Mouse (Mus musculus): ENCODE results near the gene Cntd1. TPM values are rescaled to one million over a fixed set of nuclear protein-coding genes. Genes with fewer than 3 reads are reported as not detected.
"Not testable (repeated sequence)": the region's sequence is repeated elsewhere in the genome, so short reads cannot be mapped to it uniquely, and the experiment has no call there.

Gene Cntd1
- total RNA-seq, 2 experiments from 2014 or later = 0.96 to 2.2 TPM

DNA sequence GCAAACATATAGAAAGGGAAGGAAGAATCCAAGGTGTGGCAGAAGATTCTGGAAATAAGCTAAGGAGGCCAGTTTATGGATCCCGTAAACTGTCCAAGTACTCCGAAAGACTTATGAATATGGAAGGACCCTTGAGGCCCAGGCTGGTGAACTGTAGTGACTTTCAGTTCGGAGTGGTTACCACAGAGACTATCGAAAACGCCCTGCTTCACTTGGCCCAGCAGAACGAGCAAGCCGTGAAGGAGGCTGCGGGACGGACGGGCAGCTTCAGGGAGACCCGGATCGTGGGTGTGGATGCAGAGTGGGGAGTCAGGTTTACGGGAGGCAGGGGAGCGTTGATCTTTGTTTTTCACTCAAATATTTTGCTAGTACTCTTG is 369 bp downstream of the Cntd1 start:
- ATAC-seq (replicated peaks; ENCODE audit: low FRiP score, poor library complexity, severe bottlenecking) = peak; percentile 74

DNA sequence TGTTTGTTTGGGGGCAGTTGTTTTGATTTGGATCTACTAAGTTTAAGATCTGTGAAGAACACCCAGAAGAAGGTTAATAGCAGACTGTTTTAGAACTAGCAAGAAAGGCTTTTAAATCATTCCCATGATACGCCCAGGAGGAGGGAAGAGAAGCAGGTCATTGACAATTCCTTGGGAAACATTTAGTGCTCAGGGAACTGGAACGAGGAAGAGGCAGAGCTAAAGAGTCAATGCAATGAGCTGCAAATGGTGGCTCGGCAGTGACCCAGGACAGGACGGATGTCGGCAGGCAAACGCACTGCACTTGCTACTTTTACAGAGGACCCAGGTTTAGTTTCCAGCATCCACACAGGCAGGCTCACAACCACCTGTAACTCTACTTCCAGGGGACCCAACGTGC is 2.0 kb downstream of the Cntd1 start:
- ATAC-seq (replicated peaks; ENCODE audit: low FRiP score, poor library complexity, severe bottlenecking) = no peak

DNA sequence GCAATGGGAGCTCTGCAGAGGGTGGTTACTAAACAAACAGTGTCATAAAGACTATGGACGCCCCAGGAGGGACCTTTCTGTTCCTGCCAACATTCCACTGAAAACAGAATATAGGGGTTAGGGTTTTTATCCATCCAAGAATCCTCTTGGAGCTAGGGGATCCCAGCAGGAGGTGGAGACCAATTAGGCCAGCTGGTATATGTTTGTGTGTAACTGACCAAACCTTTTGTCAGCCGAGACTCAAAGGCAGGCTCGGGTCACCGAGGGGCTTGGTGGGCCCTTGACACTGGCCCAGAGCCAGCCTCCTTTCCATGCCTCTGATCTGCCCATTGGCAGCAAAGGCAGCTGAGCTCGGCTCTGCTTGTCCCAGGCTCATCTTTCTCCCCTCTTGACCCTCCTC is 4.1 kb downstream of the Cntd1 start:
- no peak for ATAC-seq (replicated peaks; ENCODE audit: low FRiP score, poor library complexity, severe bottlenecking)

DNA sequence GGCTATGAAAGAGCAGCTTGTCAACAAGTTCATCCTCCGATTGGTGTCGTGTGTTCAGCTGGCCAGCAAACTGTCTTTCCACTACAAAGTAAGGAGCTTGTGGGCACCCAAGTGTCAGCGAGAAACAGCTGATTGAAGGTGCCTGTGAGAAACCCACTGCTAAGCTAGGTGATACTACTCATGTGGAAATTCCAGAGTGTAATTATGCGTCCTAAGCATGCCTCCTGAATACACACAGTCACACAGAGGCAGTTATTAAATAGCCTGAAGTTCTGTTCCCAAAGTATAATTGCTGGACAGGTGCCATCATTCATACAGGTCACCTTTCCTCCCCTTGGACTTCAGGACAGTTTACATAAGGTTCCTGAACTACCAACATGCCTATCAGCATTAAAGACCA is 5.0 kb downstream of the Cntd1 start:
- ATAC-seq (replicated peaks; ENCODE audit: low FRiP score, poor library complexity, severe bottlenecking) = no peak

DNA sequence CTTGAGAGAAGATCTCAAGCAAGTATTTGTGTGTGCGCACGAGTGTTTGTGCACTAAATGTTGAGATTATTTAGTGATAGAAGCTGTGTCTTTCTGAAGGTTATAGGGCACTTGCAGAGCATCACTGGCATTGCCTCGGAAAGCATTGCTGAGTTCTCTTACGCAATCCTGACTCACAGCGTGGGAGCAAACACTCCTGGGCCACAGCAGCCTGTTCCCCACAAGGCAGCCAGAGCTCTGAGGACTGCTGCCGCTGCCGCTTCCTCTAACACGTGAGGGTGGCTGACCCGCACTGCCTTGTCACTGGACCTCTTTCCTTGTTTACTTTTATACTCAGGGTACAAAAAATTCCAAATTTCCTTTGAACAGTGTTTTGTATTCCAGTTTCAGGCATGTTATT is 8.5 kb downstream of the Cntd1 start:
- ATAC-seq (replicated peaks; ENCODE audit: low FRiP score, poor library complexity, severe bottlenecking) = no peak

DNA sequence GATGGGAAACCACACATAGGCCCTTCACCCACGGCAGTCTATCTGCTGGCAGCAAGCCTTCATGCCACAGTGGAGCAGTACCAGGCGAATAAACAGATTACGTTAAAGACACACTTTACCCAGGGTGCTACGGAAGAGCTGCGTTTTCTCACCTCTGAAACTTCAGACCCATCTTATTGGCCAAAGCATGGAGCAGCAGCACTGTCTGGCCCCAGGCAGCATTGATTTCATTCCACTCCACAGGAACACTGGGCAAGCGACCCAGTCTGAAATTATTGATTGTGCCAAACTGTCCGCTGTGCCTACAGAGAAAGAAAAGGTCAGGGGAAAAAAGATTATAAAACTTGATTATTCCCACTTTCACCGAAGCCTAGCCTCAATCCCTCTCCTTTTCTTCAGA is 12.4 kb downstream of the Cntd1 start:
- no peak for ATAC-seq (replicated peaks; ENCODE audit: low FRiP score, poor library complexity, severe bottlenecking)

DNA sequence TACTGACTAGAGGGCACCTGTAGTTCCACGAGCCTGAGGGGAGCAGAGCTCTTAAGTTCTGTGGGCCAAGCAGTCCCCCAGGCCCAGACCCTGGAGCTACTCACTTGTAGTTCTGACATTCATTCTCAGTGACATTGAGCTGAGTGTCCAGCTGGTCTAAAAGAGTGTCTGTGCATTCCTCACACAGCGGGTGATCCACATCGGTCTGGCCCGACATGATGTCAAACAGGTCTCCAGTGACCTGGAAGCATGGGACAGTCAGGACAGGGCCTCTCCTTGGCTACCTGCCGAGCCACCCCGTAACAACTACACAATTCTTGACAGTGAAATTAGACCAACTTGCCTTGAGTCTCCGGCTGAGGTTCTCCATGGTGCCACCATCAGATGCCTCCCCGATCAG is 16.4 kb downstream of the Cntd1 start:
- ATAC-seq (replicated peaks; ENCODE audit: low FRiP score, poor library complexity, severe bottlenecking) = peak; percentile 44; the same call in 1 of the 2 replicates

DNA sequence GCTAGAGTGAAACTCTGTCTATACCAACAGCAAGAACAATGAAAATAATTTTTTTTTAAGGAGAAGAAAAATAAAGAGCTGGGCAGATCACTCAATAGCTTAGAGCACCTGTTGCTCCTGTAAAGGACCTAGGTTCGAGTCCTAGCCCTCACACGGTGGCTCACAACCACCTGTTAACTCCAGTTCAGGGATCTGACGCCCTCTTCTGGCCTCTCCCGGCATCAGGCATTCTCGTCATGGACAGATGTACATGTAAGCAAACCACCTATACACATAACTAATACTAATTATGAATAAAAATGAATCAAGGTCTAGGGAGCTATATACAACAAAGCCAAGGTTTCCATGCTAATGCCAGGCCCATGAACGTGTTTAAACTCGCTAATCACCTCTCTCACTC is 22.1 kb downstream of the Cntd1 start:
- ATAC-seq (replicated peaks; ENCODE audit: low FRiP score, poor library complexity, severe bottlenecking) = peak; percentile 61

DNA sequence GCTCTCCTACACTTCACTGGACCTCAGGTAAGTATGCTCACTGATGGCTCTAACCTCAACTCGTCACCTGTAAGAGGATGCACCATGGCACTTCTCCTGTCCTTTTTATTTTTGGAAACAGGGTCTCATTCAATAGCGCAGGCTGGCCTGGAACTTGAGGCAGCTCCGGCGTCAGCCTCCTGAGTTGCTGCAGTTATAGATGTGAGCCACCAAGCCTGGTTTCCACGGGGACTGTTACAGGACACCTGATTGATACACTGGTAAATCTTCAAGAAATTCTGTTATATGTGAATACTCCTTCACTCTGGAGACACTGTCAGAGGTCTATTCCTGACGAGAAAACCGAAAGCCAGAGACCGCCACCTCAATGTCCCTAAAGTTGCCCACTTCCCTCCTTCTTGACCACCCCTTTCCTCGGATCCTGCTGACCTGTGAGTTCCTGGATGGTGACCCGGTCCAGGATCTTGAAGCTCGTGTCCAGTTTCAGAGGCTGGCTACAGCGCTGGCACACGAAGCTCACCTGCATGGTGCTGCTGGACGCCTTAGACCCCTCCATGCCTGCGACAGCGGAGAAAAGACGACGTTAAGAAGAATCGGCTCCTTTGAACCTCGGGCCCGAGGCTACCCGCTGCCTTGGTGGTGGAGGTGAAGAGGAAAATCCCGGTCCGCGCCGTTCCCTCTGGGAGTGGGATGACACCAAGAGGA is 22.6 kb downstream of the Cntd1 start:
- ATAC-seq (replicated peaks; ENCODE audit: low FRiP score, poor library complexity, severe bottlenecking) = peak; percentile 61

DNA sequence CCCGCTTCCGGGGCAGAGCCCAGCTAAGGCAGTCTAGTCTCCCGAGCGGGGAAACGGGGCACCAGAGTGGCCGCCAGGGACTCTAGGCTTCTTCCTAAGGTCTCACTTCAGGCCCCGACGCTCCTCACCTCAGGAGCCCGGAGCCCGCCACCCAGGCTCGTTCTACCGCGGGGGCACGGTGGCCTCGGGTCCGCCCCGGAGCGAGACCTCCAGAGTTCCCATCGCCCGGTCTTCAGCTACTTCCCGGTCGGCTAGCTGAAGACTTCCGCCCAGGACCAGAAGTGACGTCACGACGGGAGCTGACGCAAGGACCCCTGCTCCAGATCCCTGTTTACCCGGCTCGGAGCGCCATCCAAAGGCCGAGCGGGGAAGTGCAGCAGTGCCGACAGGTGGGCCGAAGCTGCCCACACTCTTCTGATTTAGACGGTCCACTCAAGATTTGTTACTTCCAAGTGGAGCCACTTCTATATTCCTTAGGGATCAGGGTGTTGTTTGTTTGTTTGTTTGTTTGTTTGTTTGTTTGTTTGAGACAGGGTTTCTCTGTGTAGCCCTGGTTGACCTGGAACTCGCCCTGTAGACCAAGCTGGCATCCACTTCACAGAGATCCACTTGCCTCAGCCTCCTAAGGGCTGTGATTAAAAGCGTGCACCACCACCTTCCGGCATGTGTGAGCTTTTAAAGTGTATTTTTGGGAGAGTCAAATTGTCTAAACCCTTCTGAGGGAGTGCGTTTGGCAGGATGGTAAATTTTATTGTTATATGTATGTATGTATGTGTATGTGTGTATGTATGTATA is 23.4 kb downstream of the Cntd1 start, which contains the start of gene Becn1:
Gene Becn1, minus strand, starts transcription at position 283 of the 795 bp plus-strand sequence.
- peak; percentile 87 for ATAC-seq (replicated peaks; ENCODE audit: low FRiP score, poor library complexity, severe bottlenecking)

DNA sequence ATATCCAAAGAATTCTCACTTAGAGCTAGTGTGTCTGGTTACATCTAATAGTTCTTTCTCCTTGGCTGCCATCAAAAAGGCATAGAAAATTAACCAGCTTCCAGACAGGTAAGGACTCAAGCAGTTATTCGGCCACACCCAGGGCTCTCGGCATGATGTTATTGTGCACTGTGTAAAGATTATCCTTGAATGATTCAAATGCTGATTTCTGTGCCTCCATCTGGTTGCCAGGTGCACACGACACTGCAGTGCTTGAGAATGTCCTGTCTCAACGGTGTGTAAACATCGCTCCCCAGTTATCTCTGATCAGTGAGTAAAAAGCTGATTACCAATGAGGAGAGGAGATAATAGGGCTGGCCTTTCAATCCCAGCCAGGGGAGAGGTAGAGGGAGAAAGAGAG is 28.9 kb downstream of the Cntd1 start:
- ATAC-seq (replicated peaks; ENCODE audit: low FRiP score, poor library complexity, severe bottlenecking) = no peak

DNA sequence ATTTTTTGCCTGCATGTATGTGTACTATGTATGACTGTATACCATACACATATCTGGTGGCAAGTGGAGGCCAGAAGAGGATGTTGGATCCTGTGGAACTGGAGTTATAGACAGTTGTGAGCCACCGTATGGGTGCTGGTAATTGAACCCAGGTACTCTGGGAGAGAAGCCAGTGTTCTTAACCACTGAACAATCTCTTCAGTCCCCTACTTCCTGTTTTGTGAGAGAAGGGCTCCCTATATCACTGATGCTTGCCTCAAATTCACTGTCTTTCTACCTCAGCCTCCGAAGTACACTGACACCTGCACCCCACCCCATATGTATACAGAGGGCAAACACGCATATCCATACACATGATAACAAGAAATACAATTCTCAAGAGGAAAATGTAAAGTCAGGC is 32.3 kb downstream of the Cntd1 start:
- ATAC-seq (replicated peaks; ENCODE audit: low FRiP score, poor library complexity, severe bottlenecking) = no peak

DNA sequence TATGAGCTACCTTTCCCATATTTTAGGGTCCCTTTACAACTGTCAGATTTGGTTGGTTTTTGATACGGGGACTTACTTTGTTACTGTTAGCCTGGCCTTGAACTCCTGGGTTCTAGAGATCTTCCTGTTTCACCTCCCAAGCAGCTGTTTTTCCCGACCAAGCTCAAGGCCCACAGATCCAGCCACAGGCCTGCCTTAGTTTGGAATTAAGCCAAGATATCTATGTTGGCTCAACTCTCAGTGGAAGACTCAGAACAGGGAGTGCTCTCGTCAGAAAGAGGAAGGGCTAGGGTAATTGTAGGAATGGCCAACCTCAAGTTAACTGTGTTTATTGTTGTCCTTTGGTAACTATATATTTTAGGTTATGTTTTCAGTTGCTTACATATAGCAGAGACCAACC is 33.3 kb downstream of the Cntd1 start:
- peak; percentile 39 for ATAC-seq (replicated peaks; ENCODE audit: low FRiP score, poor library complexity, severe bottlenecking)

DNA sequence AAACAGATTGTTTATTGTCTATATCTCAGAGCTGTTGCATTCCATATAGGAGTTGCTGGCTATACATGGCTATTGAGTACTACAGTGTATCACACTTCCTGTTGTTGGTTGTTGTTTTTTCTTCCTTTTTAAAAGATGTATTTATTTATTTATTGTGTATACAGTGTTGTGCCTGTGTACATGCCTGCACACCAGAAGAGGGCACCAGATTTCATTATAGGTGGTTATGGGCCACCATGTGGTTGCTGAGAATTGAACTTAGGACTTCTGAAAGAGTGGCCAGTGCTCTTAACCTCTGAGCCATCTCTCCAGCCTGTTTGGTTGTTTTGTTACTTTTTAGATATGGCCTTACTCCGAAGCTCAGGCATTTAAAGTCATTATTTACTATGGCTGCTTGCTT is 35.8 kb downstream of the Cntd1 start:
- ATAC-seq (replicated peaks; ENCODE audit: low FRiP score, poor library complexity, severe bottlenecking) = no peak

DNA sequence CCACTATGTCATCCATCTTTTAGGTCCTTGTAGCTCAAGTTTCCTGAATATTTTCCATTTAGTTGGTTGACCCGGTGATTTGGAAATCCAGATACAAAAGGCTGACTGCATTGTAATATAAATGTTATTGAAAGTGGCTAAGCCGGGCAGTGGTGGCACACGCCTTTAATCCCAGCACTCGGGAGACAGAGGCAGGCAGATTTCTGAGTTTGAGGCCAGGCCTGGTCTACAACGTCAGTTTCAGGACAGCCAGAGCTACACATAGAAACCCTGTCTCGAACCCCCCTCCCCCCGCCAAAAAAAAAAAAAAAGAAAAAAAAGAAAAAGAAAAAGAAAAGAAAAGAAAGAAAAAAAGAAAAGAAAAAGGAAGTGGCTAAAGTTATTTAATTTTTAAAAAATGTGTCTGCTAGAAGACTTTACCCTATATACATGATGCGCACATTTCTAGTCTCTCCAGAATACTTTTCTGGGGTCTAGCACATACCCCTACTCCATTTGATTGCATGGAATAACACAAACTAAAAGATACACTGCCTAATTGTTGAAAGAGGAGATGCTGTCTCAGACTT is 36.4 kb downstream of the Cntd1 start:
- no peak for ATAC-seq (replicated peaks; ENCODE audit: low FRiP score, poor library complexity, severe bottlenecking)

DNA sequence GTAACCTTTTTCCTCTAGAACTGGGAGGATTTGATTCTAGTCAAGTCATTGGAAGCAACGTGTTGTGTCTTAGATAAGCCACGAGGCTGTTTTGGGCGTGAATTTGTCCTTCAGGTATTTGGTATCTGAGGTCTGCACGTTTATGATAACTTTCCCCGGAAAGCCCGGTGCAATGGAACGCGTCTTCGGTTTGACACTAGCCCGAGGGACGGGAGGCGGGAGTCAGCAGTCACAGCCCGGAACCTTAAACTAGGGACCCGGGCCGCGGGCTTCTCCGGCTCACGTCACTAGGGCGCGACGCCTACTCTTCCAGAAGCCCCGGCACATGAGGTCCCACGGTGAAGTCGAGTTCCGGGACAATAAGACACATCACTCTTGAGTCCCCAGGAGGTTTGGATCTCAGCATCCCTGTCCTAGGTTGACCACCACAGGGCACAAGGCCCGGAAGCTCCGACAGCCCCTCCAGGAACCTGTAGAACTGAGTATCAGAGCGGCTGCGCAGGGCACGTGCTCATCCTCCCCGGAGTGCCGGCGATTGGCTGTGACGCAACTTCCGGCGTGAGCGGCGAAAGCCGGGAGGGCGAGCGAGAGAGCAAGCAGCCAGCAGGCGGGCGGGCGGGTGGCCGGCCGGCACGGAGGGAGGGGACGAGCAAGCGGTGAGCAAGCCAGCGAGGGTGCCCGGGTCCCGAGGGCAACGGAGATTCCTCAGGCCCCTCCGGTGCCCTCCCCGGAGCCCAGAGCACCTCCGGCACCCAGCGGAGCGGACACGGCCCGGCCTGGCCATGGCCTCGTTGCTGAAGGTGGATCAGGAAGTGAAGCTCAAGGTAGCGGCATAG is 37.1 kb downstream of the Cntd1 start, which contains the start of gene Psme3:
Gene Psme3, plus strand, starts transcription at position 549 of the 836 bp plus-strand sequence.
- peak; percentile 82 for ATAC-seq (replicated peaks; ENCODE audit: low FRiP score, poor library complexity, severe bottlenecking)

DNA sequence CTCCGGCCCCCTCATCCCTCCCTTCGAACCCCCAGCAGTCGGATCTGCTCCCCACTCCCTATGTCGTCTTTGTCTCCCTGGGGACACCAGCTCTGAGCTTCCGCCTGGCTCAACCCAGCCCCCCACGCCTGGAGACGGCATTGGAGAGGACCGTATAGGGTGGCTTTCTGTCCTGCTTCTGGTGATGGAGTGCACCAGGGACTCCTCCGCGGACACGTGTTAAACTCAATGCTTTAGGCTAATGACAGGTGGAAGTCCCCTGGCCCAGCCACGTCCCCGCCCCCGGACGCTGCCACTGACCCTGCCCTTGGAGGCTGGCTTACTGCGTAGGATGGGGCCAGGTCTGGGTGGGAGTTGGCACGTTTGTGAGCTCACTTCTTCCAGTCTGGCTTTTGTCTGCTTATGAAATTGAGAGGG is 37.7 kb downstream of the Cntd1 start:
- ATAC-seq (replicated peaks; ENCODE audit: low FRiP score, poor library complexity, severe bottlenecking) = peak; percentile 64

DNA sequence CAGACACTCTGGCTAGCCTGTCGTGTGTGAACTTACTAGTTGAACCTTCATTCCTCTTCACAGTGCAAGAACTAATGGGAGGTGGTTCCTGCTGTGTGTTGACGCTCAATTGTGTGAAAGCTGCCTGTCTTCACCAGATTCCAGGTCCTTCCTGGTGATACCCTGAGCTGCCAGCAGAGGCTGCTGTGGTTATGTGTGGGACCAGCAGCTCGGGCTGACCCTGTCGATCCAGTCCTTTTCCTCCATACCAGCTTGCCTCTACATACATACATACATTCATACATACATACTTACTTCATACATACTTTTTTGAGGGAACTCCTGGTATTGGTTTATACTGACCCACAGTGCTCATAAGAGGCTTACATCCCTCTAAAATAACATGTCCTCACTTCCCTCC is 44.8 kb downstream of the Cntd1 start:
- ATAC-seq (replicated peaks; ENCODE audit: low FRiP score, poor library complexity, severe bottlenecking) = peak; percentile 67

DNA sequence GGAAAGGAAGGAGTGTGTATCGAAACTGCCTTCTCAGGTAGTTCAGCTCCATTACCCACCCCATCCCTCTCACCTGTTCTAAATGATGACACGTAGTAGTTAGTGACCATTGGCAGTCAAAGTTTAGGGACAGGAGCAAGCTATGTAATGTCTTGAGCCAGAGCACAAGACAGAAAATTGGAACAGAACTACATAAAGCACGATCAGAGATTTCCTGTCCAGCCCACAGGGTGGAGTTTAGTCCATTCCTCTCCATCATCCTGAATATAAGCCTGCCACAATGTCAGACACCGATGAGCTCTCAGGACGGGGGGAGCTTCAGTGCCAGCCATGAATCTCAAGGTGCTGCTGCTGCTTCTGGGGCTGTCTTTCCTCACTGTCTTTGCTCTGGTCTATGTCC is 46.0 kb downstream of the Cntd1 start, which contains the start of gene Aoc2:
Gene Aoc2, plus strand, starts transcription at position 301 of the 400 bp plus-strand sequence.
- ATAC-seq (replicated peaks; ENCODE audit: low FRiP score, poor library complexity, severe bottlenecking) = no peak

DNA sequence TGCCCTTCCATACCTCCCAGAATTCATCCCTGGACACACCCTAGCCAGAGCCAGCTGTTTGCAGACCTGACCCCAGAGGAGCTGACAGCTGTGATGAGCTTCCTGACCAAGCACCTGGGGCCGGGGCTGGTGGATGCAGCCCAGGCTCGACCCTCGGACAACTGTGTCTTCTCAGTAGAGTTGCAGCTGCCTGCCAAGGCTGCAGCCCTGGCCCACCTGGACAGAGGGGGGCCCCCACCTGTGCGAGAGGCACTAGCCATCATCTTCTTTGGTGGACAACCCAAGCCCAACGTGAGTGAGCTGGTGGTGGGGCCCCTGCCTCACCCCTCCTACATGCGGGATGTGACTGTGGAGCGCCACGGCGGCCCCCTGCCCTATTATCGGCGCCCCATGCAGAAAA is 46.4 kb downstream of the Cntd1 start:
- not testable (repeated sequence) for ATAC-seq (replicated peaks; ENCODE audit: low FRiP score, poor library complexity, severe bottlenecking)
